Mouse (Mus musculus) embryonic facial prominence, embryonic 11.5 days (tissue): ENCODE data around the gene Cnot10. TPM values are rescaled to one million over a fixed set of nuclear protein-coding genes. Genes with fewer than 3 reads are reported as not detected.

Experiments used
- ATAC-seq: fragments of 200-750 bp; cut with Nextera tagmentation; replicated peaks from 2 replicates; pipeline ENCODE4 v1.8.0; 2017; ENCODE audit warnings: low read depth; ENCODE audit not compliant: insufficient number of reproducible peaks, low FRiP score, low TSS enrichment
- DNase-seq: peaks from one replicate; pipeline ENCODE4 v3.0.0-alpha.2; 2015; ENCODE audit warnings: low spot score
- H3K27ac ChIP-seq: fragments of 300-500 bp; sonication (generic); replicated peaks from 2 replicates; pipeline ENCODE4 v1.5.1; 2014; ENCODE audit warnings: mild to moderate bottlenecking, low read depth, low read length, control low read depth
- H3K27me3 ChIP-seq: fragments of 300-500 bp; sonication (generic); 2 replicates; pipeline ENCODE4 v1.6.1; 2014; ENCODE audit warnings: mild to moderate bottlenecking, low read length, moderate library complexity, mixed read lengths; ENCODE audit not compliant: control insufficient read depth, insufficient read depth
- H3K36me3 ChIP-seq: fragments of 300-500 bp; sonication (generic); replicated peaks from 2 replicates; pipeline ENCODE4 v1.6.1; 2014; ENCODE audit warnings: low read depth, mild to moderate bottlenecking, low read length, moderate library complexity, mixed read lengths; ENCODE audit not compliant: control insufficient read depth, insufficient read depth
- H3K4me1 ChIP-seq: fragments of 300-500 bp; sonication (generic); 2 replicates; pipeline ENCODE4 v1.6.1; 2014; ENCODE audit warnings: low read length, mixed read lengths; ENCODE audit not compliant: control insufficient read depth, insufficient read depth
- H3K4me2 ChIP-seq: fragments of 300-500 bp; sonication (generic); 2 replicates; pipeline ENCODE4 v1.6.1; 2014; ENCODE audit warnings: low read depth, mild to moderate bottlenecking, control low read depth, low read length, moderate library complexity
- H3K4me3 ChIP-seq: fragments of 300-500 bp; sonication (generic); 2 replicates; pipeline ENCODE4 v1.5.1; 2014; ENCODE audit warnings: low read depth, low read length, control low read depth
- H3K9ac ChIP-seq: fragments of 300-500 bp; sonication (generic); replicated peaks from 2 replicates; pipeline ENCODE4 v1.6.1; 2014; ENCODE audit warnings: mild to moderate bottlenecking, control low read depth, low read length
- H3K9me3 ChIP-seq: fragments of 300-500 bp; sonication (generic); replicated peaks from 2 replicates; pipeline ENCODE4 v1.6.1; 2016; ENCODE audit warnings: mild to moderate bottlenecking, low read length, inconsistent platforms, mixed read lengths; ENCODE audit not compliant: control insufficient read depth
- WGBS: fragments of 180-500 bp; shearing (Covaris S2); extraction: QIAGEN DNeasy Blood & Tissue Kit; methylation state at CpG from one replicate; pipeline ENCODE4 v1.1.7; 2014; 5-methylcytosine and 5-hydroxymethylcytosine counted together
- polyA plus RNA-seq: library from polyadenylated mRNA; unstranded; fragments of >200 nt; fragmentation: Nextera tagmentation; extraction: Ambion mirVana; gene quantifications from 2 replicates; pipeline ENCODE4 v1.2.1, GENCODE M21; 2014

Cnot10 gene
- polyA plus RNA-seq, 1 experiment from 2014 or later = 76.4 TPM

GRCm38 (mm10) chr9:114624178-114624577, 15.8 kb downstream of the Cnot10 start:
- no peak for DNase-seq
- H3K4me2 ChIP-seq = no peak overlapping the region
- H3K9ac ChIP-seq = no peak overlapping the region
- WGBS = 97% methylated on average over 6 of the region's 6 CpGs
- H3K36me3 ChIP-seq = peaks cover 8% of the 10 kb centered on the region
- H3K4me3 ChIP-seq = no peak overlapping the region
- no peaks in the 10 kb centered on the region for H3K27me3 ChIP-seq
- no peak overlapping the region for H3K27ac ChIP-seq
- no peak for ATAC-seq
- no peaks in the 10 kb centered on the region for H3K9me3 ChIP-seq
- H3K4me1 ChIP-seq = no peaks in the 10 kb centered on the region

DNA sequence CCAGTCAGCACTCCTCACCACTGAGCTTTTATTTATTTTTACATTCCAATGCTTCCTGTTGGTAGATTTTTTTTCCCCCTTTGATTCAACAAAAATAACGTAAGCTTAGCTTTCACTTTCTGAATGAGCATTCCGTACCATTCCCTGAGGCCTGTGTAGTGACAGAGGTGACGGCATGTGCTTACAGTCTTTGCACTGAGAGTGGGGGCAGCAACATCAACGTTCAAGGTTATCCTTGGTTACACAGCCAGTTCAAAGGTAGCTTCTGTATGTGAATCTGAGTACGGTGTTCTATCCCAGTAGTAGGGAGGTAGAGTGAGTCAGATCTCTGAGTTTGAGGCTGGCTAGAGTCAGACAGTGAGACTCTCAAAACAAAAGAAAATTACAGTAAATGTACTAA, 18.8 kb downstream of the Cnot10 start:
- no peak overlapping the region for H3K4me2 ChIP-seq
- no peak overlapping the region for H3K9ac ChIP-seq
- no peak overlapping the region for H3K4me3 ChIP-seq
- no peaks in the 10 kb centered on the region for H3K9me3 ChIP-seq
- H3K27ac ChIP-seq = no peak overlapping the region
- H3K4me1 ChIP-seq = no peaks in the 10 kb centered on the region
- no peak for ATAC-seq
- H3K27me3 ChIP-seq = no peaks in the 10 kb centered on the region
- no peak for DNase-seq
- peaks cover 8% of the 10 kb centered on the region for H3K36me3 ChIP-seq
- WGBS = 83% methylated on average over 5 of the region's 5 CpGs

DNA sequence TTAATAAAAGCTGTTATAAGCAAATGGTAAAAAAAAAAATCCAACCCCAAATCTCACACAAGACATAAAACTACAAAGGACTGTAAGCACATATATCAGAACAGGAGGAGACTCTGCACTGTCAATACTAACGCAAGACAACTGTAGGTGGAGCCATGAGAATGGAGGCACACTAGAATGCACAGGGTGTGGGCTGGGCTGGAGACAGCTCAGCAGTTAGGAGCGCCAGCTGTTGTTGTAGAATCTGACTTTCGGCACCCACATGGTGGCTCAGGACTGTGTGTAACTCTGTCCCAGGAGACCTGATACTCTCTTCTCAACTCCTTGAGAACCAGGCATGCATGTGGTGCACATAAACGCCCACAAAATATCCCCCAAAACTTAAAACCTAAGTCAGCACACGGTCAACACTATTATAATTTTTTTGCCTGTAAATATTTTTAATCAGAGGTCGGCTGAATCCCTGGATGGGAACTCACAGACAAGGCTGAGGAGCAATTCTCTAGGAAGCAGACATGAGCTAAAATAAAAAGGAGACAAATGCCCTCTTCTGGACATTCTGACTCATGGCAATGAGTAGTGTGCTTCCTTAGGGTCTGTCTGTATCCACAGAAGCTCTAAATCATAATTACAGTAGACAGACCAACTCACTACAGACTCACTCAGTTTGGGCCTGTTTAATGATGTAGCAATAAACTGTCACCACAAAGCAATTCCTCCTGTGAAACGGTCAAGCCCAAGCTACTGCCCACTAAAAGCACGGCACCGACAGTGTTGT, 25.6 kb downstream of the Cnot10 start:
- Histone ChIP-seq H3K9ac (no peak overlapping the region), H3K27ac (no peak overlapping the region), H3K9me3 (no peaks in the 10 kb centered on the region), H3K4me1 (no peaks in the 10 kb centered on the region), H3K4me3 (no peak overlapping the region), H3K36me3 (peaks cover 8% of the 10 kb centered on the region), H3K27me3 (no peaks in the 10 kb centered on the region), H3K4me2 (no peak overlapping the region)
- DNase-seq = peak; percentile 18
- WGBS = 83% methylated on average over 9 of the region's 9 CpGs
- ATAC-seq = no peak

GRCm38 (mm10) chr9:114613026-114613425, 27.0 kb downstream of the Cnot10 start:
- Histone ChIP-seq H3K27ac (no peak overlapping the region), H3K9me3 (no peaks in the 10 kb centered on the region), H3K4me3 (no peak overlapping the region), H3K9ac (no peak overlapping the region), H3K36me3 (peaks cover 17% of the 10 kb centered on the region), H3K27me3 (no peaks in the 10 kb centered on the region), H3K4me2 (no peak overlapping the region), H3K4me1 (no peaks in the 10 kb centered on the region)
- ATAC-seq (no peak; the same call in 1 of the 2 replicates), DNase-seq (no peak)
- WGBS = 96% methylated on average over 4 of the region's 4 CpGs

DNA sequence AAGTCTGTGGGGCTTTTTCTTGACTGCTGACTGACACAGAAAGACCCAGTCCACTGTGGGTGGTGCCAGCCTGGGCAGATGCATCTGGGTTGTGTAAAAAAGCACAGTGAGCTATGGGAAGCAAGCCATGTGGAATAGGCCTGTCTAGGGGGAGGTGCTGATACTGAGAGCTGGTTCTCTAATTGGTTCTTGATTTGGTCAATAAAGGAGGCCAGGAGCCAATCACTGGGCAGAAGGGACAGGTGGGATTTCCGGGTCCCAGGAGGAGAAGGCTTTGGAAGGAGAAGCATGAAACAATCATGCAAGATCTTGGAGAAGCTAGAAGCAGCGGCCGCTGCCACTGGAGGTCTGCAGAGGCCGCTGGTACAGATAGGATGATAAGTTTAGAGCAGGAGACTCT, 27.4 kb downstream of the Cnot10 start:
- no peaks in the 10 kb centered on the region for H3K9me3 ChIP-seq
- WGBS = 90% methylated on average over 4 of the region's 4 CpGs
- H3K27ac ChIP-seq = no peak overlapping the region
- ATAC-seq (no peak), DNase-seq (no peak)
- no peaks in the 10 kb centered on the region for H3K4me1 ChIP-seq
- H3K27me3 ChIP-seq = no peaks in the 10 kb centered on the region
- no peak overlapping the region for H3K4me2 ChIP-seq
- H3K4me3 ChIP-seq = no peak overlapping the region
- H3K9ac ChIP-seq = no peak overlapping the region
- H3K36me3 ChIP-seq = peaks cover 17% of the 10 kb centered on the region

DNA sequence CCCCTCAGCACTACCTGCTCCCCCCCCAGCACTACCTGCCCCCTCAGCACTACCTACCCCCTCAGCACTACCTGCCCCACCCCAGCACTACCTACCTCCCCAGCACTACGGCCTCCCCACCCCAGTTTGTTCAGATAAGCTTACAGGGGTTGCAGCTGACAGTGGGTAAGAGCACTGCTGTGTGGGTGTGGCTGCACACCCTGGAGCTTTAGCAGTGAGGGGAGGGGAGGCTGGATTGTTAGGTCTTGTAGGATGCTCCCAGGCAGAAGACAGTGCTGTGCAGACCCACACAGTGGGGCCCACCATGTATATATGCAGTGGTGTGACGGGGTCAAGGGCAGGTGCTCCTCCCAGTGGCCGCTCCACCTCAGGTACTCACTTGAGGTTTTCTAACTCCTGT, 29.7 kb downstream of the Cnot10 start:
- H3K4me2 ChIP-seq = no peak overlapping the region
- no peaks in the 10 kb centered on the region for H3K4me1 ChIP-seq
- no peak overlapping the region for H3K27ac ChIP-seq
- DNase-seq (no peak), ATAC-seq (no peak)
- H3K9me3 ChIP-seq = no peaks in the 10 kb centered on the region
- 97% methylated on average over 3 of the region's 3 CpGs for WGBS
- H3K36me3 ChIP-seq = peaks cover 17% of the 10 kb centered on the region
- H3K27me3 ChIP-seq = no peaks in the 10 kb centered on the region
- no peak overlapping the region for H3K4me3 ChIP-seq
- no peak overlapping the region for H3K9ac ChIP-seq

GRCm38 (mm10) chr9:114603876-114604540, 36.0 kb downstream of the Cnot10 start:
- WGBS = 68% methylated on average over 12 of the region's 12 CpGs
- H3K27me3 ChIP-seq = no peaks in the 10 kb centered on the region
- H3K36me3 ChIP-seq = peaks cover 10% of the 10 kb centered on the region
- H3K4me1 ChIP-seq = no peaks in the 10 kb centered on the region
- H3K4me2 ChIP-seq = no peak overlapping the region
- DNase-seq (no peak), ATAC-seq (no peak)
- no peaks in the 10 kb centered on the region for H3K9me3 ChIP-seq
- no peak overlapping the region for H3K4me3 ChIP-seq
- no peak overlapping the region for H3K9ac ChIP-seq
- no peak overlapping the region for H3K27ac ChIP-seq

- 52% methylated on average over 1 of the region's 1 CpGs for WGBS
- Histone ChIP-seq H3K4me3 (no peak overlapping the region), H3K4me2 (no peak overlapping the region), H3K9ac (no peak overlapping the region), H3K9me3 (no peaks in the 10 kb centered on the region), H3K27me3 (no peaks in the 10 kb centered on the region), H3K36me3 (peaks cover 3% of the 10 kb centered on the region), H3K4me1 (no peaks in the 10 kb centered on the region), H3K27ac (no peak overlapping the region)
- ATAC-seq (no peak), DNase-seq (no peak)
Measured at GRCm38 (mm10) chr9:114601096-114601495, 38.9 kb downstream of the Cnot10 start.
